Mouse (Mus musculus) adrenal gland (tissue): ENCODE results near the gene Rufy3.

ENCODE experiments used
- intact Hi-C: fragments of 180-260 bp; cut with DNase I; formaldehyde crosslinking; loops from one replicate; pipeline ENCODE4 v1.15.1; 2025

The Rufy3 gene

DNA sequence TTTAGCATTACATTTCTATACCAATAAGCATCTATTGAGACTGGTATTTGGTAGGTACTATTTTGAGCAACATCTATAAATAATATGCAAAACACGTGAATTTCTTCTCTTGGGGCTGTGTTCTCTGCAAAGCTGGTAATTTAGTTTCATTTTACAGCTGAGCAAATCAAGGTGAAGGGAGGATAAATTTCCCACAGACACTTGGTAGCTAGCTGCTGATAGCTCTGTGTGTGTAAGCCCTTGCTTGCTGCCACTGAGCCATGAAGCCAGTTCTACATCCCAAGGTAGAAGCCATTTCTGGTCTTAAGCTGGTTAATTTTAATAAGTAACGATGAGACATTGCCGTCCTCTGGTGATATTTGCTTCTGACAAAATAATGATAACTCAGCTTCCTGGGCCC lies 10.0 kb downstream of the Rufy3 start:
- intact Hi-C loops, result no loop called here

DNA sequence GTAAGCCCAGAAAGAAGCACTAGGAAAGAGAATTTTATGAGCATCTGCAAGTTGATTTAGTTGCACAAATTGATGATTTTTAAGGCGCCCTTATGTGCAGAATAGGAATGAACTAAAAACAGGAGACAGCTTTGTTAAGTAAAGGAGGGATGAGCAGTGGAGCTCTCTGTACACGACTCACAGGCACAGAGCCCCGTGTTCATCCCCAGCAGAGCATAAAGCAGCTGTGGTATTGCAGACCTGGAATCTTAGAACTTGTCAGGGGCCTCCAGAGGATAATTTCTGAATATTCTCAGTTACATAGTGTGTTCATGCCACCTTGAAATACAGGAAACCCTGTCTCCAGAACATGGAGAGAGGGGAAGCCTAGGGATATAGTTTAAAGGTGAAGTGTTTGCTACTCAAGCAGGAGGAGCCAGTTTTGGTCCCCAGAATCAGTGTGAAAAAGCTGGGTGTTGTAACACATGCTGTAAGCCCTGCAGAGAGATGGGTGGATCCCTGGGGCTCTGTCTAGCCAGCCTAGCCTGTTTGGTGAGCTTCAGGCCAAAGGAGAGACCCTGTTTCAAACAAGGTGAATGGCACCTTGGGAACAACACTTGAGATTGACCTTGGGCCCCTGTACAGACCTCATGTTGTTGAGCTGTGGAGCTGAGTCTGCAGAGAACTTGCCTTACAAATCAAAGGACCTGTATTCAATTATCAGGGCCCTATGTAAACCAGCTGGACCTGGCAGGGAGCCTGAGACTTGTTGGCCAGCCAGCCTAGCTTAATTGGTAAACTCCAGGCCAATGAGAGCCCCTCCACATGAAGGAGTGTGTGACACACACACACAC lies 10.9 kb downstream of the Rufy3 start:
- intact Hi-C loops, result no loop called here

- intact Hi-C loops, result no loop called here
Measured at GRCm38 (mm10) chr5:88580681-88581080, 15.8 kb downstream of the Rufy3 start.

DNA sequence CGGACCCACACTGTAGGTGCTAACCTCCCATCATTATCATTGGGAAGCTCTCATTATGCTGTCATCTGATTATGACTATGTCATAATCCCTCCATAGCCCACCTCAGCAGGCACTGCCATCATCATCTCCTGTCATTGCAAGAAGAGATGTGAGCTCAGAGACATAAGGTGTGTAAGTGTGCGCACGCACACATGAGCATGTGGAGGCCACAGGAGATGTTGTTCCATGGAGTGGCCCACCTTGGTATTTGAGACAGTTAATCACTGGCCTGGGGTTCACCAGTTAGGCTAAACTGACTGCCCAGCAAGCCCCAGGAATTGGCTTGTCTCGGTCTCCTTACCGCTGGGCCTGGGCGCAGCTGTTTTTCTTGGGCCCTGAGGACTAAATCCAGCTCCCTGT lies 16.5 kb downstream of the Rufy3 start:
- intact Hi-C loops, result no loop called here

GRCm38 (mm10) chr5:88583271-88584031 lies 18.6 kb downstream of the Rufy3 start:
- intact Hi-C loops, result no loop called here

GRCm38 (mm10) chr5:88584061-88584460 lies 19.2 kb downstream of the Rufy3 start:
- intact Hi-C loops, result no loop called here

- intact Hi-C loops, result no loop called here
Measured at GRCm38 (mm10) chr5:88586407-88587174, 21.8 kb downstream of the Rufy3 start.

- intact Hi-C loops, result no loop called here
Measured at GRCm38 (mm10) chr5:88587211-88587934, 22.5 kb downstream of the Rufy3 start.

- intact Hi-C loops, result no loop called here
Measured at GRCm38 (mm10) chr5:88588481-88588880, 23.6 kb downstream of the Rufy3 start.

GRCm38 (mm10) chr5:88593421-88594172 lies 28.8 kb downstream of the Rufy3 start:
- intact Hi-C loops, result no loop called here

DNA sequence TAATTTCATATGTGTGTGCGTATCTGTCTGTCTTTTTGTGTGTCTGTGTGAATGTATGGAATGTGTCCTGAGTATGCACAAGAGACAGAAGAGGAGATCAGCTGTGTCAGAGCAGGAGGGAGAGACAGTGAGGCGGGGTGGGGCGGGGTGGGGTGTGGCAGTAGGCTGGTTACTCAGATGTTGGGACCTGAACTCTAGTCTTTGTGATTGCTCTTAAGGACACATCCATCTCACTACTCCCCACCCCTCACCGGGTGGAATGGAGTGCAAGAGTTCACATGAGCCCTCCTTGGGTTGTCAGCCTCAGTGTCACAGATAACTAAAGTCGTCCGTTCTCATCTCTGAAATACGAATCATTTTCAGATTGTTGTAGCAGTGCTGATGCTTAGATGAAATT lies 29.3 kb downstream of the Rufy3 start:
- intact Hi-C loops, result no loop called here

- intact Hi-C loops, result no loop called here
Measured at GRCm38 (mm10) chr5:88595537-88596455, 31.0 kb downstream of the Rufy3 start.

DNA sequence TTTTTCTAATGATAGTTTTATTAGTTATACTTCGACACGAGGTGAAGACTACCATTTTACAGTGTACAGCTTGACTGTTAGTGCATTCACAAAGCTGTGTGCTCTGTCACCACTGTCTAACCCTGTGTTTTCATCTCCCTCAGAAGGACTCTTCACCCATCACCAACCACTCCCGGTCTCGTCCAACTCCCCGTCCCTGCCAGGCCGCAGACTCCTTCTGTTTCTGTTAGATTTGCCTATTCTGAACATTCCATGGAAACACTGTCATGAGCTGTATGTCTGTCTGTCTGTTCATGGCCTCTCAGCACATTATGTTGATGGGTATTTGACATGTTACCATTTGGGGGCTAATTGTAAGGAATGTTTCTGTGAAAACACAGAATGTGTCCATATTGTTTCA lies 34.1 kb downstream of the Rufy3 start:
- intact Hi-C loops, result no loop called here

DNA sequence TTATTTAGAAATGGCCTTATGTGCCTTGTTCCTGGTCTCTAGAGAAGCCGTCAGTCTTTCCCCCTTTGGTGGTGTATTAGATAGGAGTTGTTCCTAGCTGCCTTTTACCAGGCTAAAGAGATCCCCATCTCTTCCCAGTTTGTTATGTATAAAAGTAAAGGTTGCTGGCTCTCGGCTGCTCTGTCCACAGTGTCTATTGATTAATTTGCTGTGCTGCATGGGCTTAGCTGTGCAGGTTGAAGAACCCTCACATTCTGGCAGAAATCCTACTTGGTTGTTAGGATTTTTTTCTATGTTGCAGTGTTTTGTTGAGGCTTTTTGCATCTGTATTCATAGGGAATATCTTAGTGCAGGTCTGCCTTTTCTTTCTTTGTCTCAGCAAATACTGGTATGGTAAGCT lies 37.2 kb downstream of the Rufy3 start:
- intact Hi-C loops, result no loop called here

DNA sequence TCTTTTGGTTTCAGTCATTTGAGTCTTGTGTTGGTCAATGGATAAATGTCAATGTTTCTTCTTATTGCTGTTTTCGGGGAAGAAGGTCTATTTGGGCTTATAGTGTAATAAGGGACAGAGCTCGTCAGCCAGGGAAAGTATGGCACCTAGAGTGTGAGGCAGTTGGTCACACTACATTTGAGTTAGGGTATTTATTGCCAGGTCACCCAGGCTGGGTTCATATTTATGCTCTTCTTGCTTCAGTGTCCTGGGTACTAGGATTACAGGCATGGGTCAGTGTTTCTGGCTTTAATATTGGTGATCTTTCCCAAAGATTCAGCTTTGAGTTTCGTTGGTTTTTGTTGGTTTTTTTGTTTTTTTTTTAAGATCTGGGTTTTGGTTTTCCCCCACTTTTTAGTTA lies 37.9 kb downstream of the Rufy3 start:
- intact Hi-C loops, result no loop called here

- intact Hi-C loops, result no loop called here
Measured at GRCm38 (mm10) chr5:88604046-88604445, 39.2 kb downstream of the Rufy3 start.

DNA sequence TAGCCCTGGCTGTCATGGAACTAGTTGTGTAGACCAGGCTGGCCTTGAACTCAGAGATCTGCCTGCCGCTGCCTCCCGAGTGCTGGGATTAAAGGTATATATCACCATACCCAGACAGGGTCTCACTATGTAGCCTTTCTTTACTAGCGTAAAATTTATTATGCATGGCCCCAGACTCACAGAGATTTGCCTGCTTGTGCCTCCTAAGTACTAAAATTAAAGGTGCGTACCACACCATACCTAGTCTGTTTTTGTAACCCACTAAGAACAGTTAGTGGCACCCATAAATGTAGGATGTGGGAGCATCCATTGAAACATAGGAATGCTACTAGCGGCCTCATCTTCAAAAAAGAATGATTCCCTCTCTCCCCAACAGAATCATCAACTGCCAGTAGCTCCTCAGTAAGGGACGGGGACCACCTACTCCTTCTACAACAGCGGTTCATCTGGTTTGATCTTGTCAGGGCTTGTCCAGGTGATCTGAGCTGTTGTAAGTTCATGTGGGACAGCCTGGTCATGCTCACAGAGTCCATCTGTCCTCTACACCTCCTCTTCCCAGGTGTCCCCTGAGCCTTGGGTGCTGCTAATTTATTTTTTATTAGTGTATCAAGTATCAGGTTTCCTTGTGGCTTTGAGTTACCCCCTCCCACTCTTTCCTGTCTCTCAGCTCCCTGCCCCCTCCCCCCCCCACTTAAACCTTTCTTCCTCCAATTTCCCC lies 40.0 kb downstream of the Rufy3 start:
- intact Hi-C loops, result no loop called here

GRCm38 (mm10) chr5:88614129-88614528 lies 49.3 kb downstream of the Rufy3 start:
- intact Hi-C loops, result no loop called here

- intact Hi-C loops, result no loop called here
Measured at GRCm38 (mm10) chr5:88616988-88617387, 52.1 kb downstream of the Rufy3 start.
